Mouse (Mus musculus): ENCODE measurements around the gene Klhl8.

DNA sequence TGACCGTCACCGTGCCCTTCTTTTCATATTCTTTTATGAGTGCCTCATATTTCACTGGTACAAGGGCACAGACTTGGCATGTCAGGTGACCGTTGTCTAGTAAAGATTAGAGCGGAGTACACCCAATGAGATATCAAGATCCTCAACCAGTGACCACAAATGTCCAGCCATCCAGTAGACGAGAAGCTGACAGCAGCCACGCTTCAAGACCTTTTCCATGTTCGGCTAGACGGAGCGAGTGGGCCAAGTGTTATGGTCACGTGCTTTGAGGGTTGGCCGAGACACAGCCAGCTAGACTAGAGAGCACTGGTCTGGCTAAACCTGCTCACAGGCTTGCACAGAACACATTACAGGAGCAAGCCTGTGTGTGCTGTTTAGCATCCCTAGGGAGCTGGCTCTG, 50.4 kb downstream of the Klhl8 start:
- TF ChIP-seq CTCF (IDR thresholded peaks at IDR 0.05; ENCODE audit: borderline replicate concordance, insufficient read depth, low read depth, low read length) = no peak
- TF ChIP-seq POLR2A (IDR thresholded peaks at IDR 0.05; ENCODE audit: borderline replicate concordance, insufficient read depth, low read length) = no peak

Data from cerebellum, adult 2 months (tissue).